ENCODE assay signal across 17 mouse cellular contexts in the genomic region with DNA sequence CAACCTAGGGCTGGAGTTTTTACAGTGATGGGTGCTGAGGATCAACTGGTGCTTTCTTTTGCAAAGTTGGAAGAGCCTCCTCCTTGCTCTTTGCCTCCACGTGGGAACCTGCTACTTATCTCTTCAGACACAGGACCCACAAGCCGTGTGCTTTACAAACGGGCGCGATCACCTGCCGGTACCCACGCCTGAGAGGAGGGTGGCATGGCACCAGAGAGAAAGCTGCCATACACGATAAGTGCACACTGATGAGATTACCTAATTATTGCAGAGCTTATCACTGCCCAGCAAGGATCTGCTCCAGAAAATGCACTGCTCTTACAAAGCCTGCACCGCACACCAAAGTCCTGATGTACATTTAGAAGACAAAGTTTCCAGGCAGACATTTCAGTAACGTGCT.
A peak's percentile ranks its signal among the peaks of the same experiment; 100 is the strongest.
DNase-seq lines count a peak whose midpoint lies in the region; ATAC-seq lines count a peak whose summit lies in the region.
"Had no signal": no experiment of that assay in that cellular context is flagged by ENCODE, and none has a peak within 500 bp of the region (broad histone marks: within the 10 kb centered on the region; RNA-seq: fewer than 3 reads in every experiment).

No protein-coding gene starts in this region.

- peak overlapping the region; percentile 47 for H3K9ac ChIP-seq in liver, embryonic 16.5 days (ENCODE audit: low read depth, low read length)
- H3K9ac ChIP-seq: midbrain, embryonic 13.5 days had no signal

- H3K4me1 ChIP-seq in liver, embryonic 16.5 days (ENCODE audit: control insufficient read depth, low read depth, low read length) = peaks cover 27% of the 10 kb centered on the region
- H3K4me1 ChIP-seq in forebrain, embryonic 10.5 days = 0 out of 2 replicates have a peak, but pooled peaks cover 4% of the 10 kb centered on the region
- H3K4me1 ChIP-seq: midbrain, embryonic 13.5 days had no signal

- H3K4me2 ChIP-seq in liver, embryonic 16.5 days (ENCODE audit: low read depth, low read length) = peak overlapping the region; percentile 46
- H3K4me2 ChIP-seq: midbrain, embryonic 13.5 days had no signal

- H3K4me3 ChIP-seq in liver, embryonic 16.5 days (ENCODE audit: low read depth, low read length) = peak overlapping the region; percentile 9
- H3K4me3 ChIP-seq in forebrain, embryonic 10.5 days = no peak overlapping the region
- H3K4me3 ChIP-seq: heart, adult 2 months; layer of hippocampus, adult 2 months; midbrain, embryonic 13.5 days had no signal

- H3K36me3 ChIP-seq in liver, embryonic 16.5 days (ENCODE audit: control insufficient read depth, insufficient read depth) = no peaks in the 10 kb centered on the region
- H3K36me3 ChIP-seq in forebrain, embryonic 10.5 days (replicated peaks) = no peaks in the 10 kb centered on the region; the same call in 1 of the 2 replicates

- 0 out of 2 replicates have a peak, but pooled peaks cover 4% of the 10 kb centered on the region for H3K9me3 ChIP-seq in liver, embryonic 16.5 days (replicated peaks; ENCODE audit: control insufficient read depth, low read length)
- peaks cover 9% of the 10 kb centered on the region for H3K9me3 ChIP-seq in forebrain, embryonic 10.5 days

- WGBS in liver, embryonic 16.5 days (ENCODE audit: insufficient replicate concordance) = 28% methylated on average over 10 of the region's 10 CpGs
- WGBS in forebrain, embryonic 10.5 days = 90% methylated on average over 10 of the region's 10 CpGs

- H3K27me3 ChIP-seq in liver, embryonic 16.5 days (ENCODE audit: control insufficient read depth, insufficient read depth, low read depth, low read length) = no peaks in the 10 kb centered on the region
- H3K27me3 ChIP-seq in forebrain, embryonic 10.5 days (ENCODE audit: poor library complexity, severe bottlenecking) = no peaks in the 10 kb centered on the region
- H3K27me3 ChIP-seq: midbrain, embryonic 13.5 days; Patski had no signal

- DNase-seq in spleen, adult 12 weeks (ENCODE audit: low spot score) = peak; percentile 57
- no peak for DNase-seq in spleen, adult 18-20 months
- no peak for DNase-seq in forebrain, embryonic 10.5 days (ENCODE audit: extremely low spot score, low spot score)
- DNase-seq in layer of hippocampus, adult 9-11 months = no peak
- no peak for DNase-seq in heart, adult 11 months
- DNase-seq: adrenal gland, adult 8-10 months; cerebellum, adult 11 months; heart, adult 2 months; heart, postnatal 4 days; kidney, adult 11 months; lung, adult 2 months; right cerebral cortex, postnatal 25 days had no signal

- H3K27ac ChIP-seq in liver, embryonic 16.5 days (ENCODE audit: low read length) = peak overlapping the region; percentile 86
- H3K27ac ChIP-seq in forebrain, embryonic 10.5 days = no peak overlapping the region
- H3K27ac ChIP-seq: heart, adult 2 months; layer of hippocampus, adult 2 months; midbrain, embryonic 13.5 days had no signal

- ATAC-seq in common myeloid progenitor, adult 5-6 weeks (replicated peaks; ENCODE audit: low read depth, poor library complexity, severe bottlenecking) = peak; percentile 89
- peak; percentile 98 for ATAC-seq in liver, embryonic 16.5 days (ENCODE audit: low read depth)
- ATAC-seq: midbrain, embryonic 13.5 days; Patski had no signal
